Mouse (Mus musculus) brown adipose tissue, adult 24 weeks (tissue): ENCODE data around the gene Enkd1. TPM values are rescaled to one million over a fixed set of nuclear protein-coding genes. Genes with fewer than 3 reads are reported as not detected.

Experiments
- polyA plus RNA-seq: library from polyadenylated mRNA; stranded (reverse); fragments of >200 nt; gene quantifications from 2 replicates; pipeline ENCODE4 v1.2.4, GENCODE M21; 2012; ENCODE audit not compliant: missing spikeins, insufficient read depth, insufficient read length

The Enkd1 gene
- polyA plus RNA-seq, 1 experiment, result 0.52 TPM

Other genes with a start within 250 kb of the Enkd1 start
- 29.6 and 45.2 TPM in 2 replicates for gene Tppp3, start 236.7 kb downstream of the Enkd1 start, polyA plus RNA-seq
- 8.7 and 10.2 TPM in 2 replicates for gene Zdhhc1, start 211.3 kb downstream of the Enkd1 start, polyA plus RNA-seq
- gene Hsd11b2, start 189.5 kb downstream of the Enkd1 start, polyA plus RNA-seq, result not detected in 2 replicates
- 52.7 and 65.1 TPM in 2 replicates for gene Atp6v0d1, start 142.2 kb downstream of the Enkd1 start, polyA plus RNA-seq
- gene Ripor1, start 103.0 kb downstream of the Enkd1 start, polyA plus RNA-seq, result 13.4 and 14.4 TPM in 2 replicates
- gene Ctcf, start 71.6 kb downstream of the Enkd1 start, polyA plus RNA-seq, result 18.5 and 22.9 TPM in 2 replicates
- gene Agrp, start 70.8 kb downstream of the Enkd1 start, polyA plus RNA-seq, result not detected in 2 replicates
- not detected in 2 replicates for gene Carmil2, start 21.9 kb downstream of the Enkd1 start, polyA plus RNA-seq
- gene Acd, start 7.1 kb downstream of the Enkd1 start, polyA plus RNA-seq, result 12.3 and 15.9 TPM in 2 replicates
- 10.2 and 10.6 TPM in 2 replicates for gene Pard6a, start 7.1 kb downstream of the Enkd1 start, polyA plus RNA-seq
- gene 4933405L10Rik, start 555 bp downstream of the Enkd1 start, polyA plus RNA-seq, result 0.87 TPM in 1 of 2 replicates, not detected in the other
- gene Gfod2, start 50.5 kb upstream of the Enkd1 start, polyA plus RNA-seq, result 4.0 and 4.1 TPM in 2 replicates
- gene Ranbp10, start 119.1 kb upstream of the Enkd1 start, polyA plus RNA-seq, result 7.5 and 7.6 TPM in 2 replicates
- not detected in 2 replicates for gene Tsnaxip1, start 119.5 kb upstream of the Enkd1 start, polyA plus RNA-seq
- 1.4 and 3.5 TPM in 2 replicates for gene Cenpt, start 145.1 kb upstream of the Enkd1 start, polyA plus RNA-seq
- 9.3 and 15.4 TPM in 2 replicates for gene Thap11, start 146.9 kb upstream of the Enkd1 start, polyA plus RNA-seq
- gene Nutf2, start 152.4 kb upstream of the Enkd1 start, polyA plus RNA-seq, result 5.0 TPM in 1 of 2 replicates, not detected in the other
- gene Edc4, start 172.7 kb upstream of the Enkd1 start, polyA plus RNA-seq, result 6.2 and 8.6 TPM in 2 replicates
- gene Nrn1l, start 185.4 kb upstream of the Enkd1 start, polyA plus RNA-seq, result not detected in 2 replicates
- 15.8 and 18.0 TPM in 2 replicates for gene Pskh1, start 192.2 kb upstream of the Enkd1 start, polyA plus RNA-seq
- not detected in 2 replicates for gene Ctrl, start 225.7 kb upstream of the Enkd1 start, polyA plus RNA-seq
- 50.1 and 59.6 TPM in 2 replicates for gene Psmb10, start 230.2 kb upstream of the Enkd1 start, polyA plus RNA-seq
- not detected in 2 replicates for gene Lcat, start 235.2 kb upstream of the Enkd1 start, polyA plus RNA-seq